ENCODE assay signal across 16 mouse cellular contexts in genomic region chr3:146022232-146022631, GRCm38 (mm10).
"Had no signal": no experiment of that assay in that cellular context is flagged by ENCODE, and none has a peak within 500 bp of the region (broad histone marks: within the 10 kb centered on the region; RNA-seq: fewer than 3 reads in every experiment).

No protein-coding gene starts in this region.

- H3K9me3 ChIP-seq: neural tube, embryonic 13.5 days; neural tube, embryonic 15.5 days; stomach, embryonic 15.5 days had no signal

- H3K27ac ChIP-seq: neural tube, embryonic 13.5 days; neural tube, embryonic 15.5 days; stomach, embryonic 15.5 days; stomach, postnatal 0 days had no signal

- H3K4me2 ChIP-seq: neural tube, embryonic 13.5 days; neural tube, embryonic 15.5 days; stomach, embryonic 15.5 days had no signal

- DNase-seq: retina, postnatal 1 day; right cerebral cortex, adult 18-20 months; right cerebral cortex, postnatal 14 days; right cerebral cortex, postnatal 25 days; right cerebral cortex, postnatal 4 days; spleen, adult 18-20 months; thymus, adult 18-20 months; thymus, adult 2 months; thymus, postnatal 14 days; thymus, postnatal 25 days; thymus, postnatal 36 days; thymus, postnatal 4 days had no signal

- H3K27me3 ChIP-seq: neural tube, embryonic 13.5 days; neural tube, embryonic 15.5 days; stomach, embryonic 15.5 days had no signal

- H3K4me3 ChIP-seq: neural tube, embryonic 13.5 days; neural tube, embryonic 15.5 days; stomach, embryonic 15.5 days had no signal

- H3K9ac ChIP-seq: neural tube, embryonic 13.5 days; neural tube, embryonic 15.5 days; stomach, embryonic 15.5 days had no signal

- H3K4me1 ChIP-seq: neural tube, embryonic 13.5 days; neural tube, embryonic 15.5 days; stomach, embryonic 15.5 days had no signal

- H3K36me3 ChIP-seq: neural tube, embryonic 13.5 days; neural tube, embryonic 15.5 days; stomach, embryonic 15.5 days had no signal
